Mouse (Mus musculus) liver, postnatal 0 days (tissue): ENCODE measurements around the gene Dntt. TPM values are rescaled to one million over a fixed set of nuclear protein-coding genes. Genes with fewer than 3 reads are reported as not detected.

Experiments used
- ATAC-seq: fragments of 200-750 bp; cut with Nextera tagmentation; 2 replicates; pipeline ENCODE4 v1.8.0; 2017; ENCODE audit warnings: mild to moderate bottlenecking, moderate library complexity
- DNase-seq: peaks from one replicate; pipeline ENCODE4 v3.0.0-alpha.2; 2016
- H3K27ac ChIP-seq: fragments of 300-500 bp; sonication (generic); 2 replicates; pipeline ENCODE4 v1.5.1; 2014; ENCODE audit warnings: antibody characterized with exemption, moderate library complexity, mild to moderate bottlenecking, low read depth
- H3K27me3 ChIP-seq: fragments of 300-500 bp; sonication (generic); 2 replicates; pipeline ENCODE4 v1.6.1; 2014; ENCODE audit warnings: low read length, control low read depth, mixed read lengths; ENCODE audit not compliant: insufficient read depth
- H3K36me3 ChIP-seq: fragments of 300-500 bp; sonication (generic); replicated peaks from 2 replicates; pipeline ENCODE4 v1.6.1; 2014; ENCODE audit warnings: mild to moderate bottlenecking, control low read depth, low read length, moderate library complexity, mixed read lengths; ENCODE audit not compliant: insufficient read depth
- H3K4me1 ChIP-seq: fragments of 300-500 bp; sonication (generic); 2 replicates; pipeline ENCODE4 v1.6.1; 2014; ENCODE audit warnings: antibody characterized with exemption, mild to moderate bottlenecking, control low read depth; ENCODE audit not compliant: insufficient read depth
- H3K4me2 ChIP-seq: fragments of 300-500 bp; sonication (generic); 2 replicates; pipeline ENCODE4 v1.6.1; 2014; ENCODE audit warnings: low read depth, mild to moderate bottlenecking, low read length, moderate library complexity, mixed read lengths
- H3K4me3 ChIP-seq: fragments of 300-500 bp; sonication (generic); 2 replicates; pipeline ENCODE4 v1.5.1; 2014; ENCODE audit warnings: low read depth, low read length
- H3K9ac ChIP-seq: fragments of 300-500 bp; sonication (generic); replicated peaks from 2 replicates; pipeline ENCODE4 v1.6.1; 2014; ENCODE audit warnings: mild to moderate bottlenecking, moderate library complexity
- H3K9me3 ChIP-seq: fragments of 300-500 bp; sonication (generic); 2 replicates; pipeline ENCODE4 v1.6.1; 2016; ENCODE audit warnings: mild to moderate bottlenecking, control low read depth, low read length, mixed read lengths
- CTCF ChIP-seq: sonication (generic); IDR thresholded peaks from 2 replicates; pipeline ENCODE4 v1.5.1; 2016; ENCODE audit warnings: antibody characterized with exemption, low read depth
- EP300 ChIP-seq: IDR thresholded peaks from 2 replicates; pipeline ENCODE4 v1.6.1; 2016; ENCODE audit warnings: antibody characterized with exemption, low read depth, mild to moderate bottlenecking
- WGBS: fragments of 180-500 bp; shearing (Covaris S2); extraction: QIAGEN DNeasy Blood & Tissue Kit; methylation state at CpG from one replicate; pipeline ENCODE4 v1.1.7; 2014; ENCODE audit not compliant: insufficient replicate concordance; 5-methylcytosine and 5-hydroxymethylcytosine counted together
- polyA plus RNA-seq: library from polyadenylated mRNA; unstranded; fragments of >200 nt; fragmentation: Nextera tagmentation; extraction: Ambion mirVana; gene quantifications from 2 replicates; pipeline ENCODE4 v1.2.1, GENCODE M21; 2015

Dntt gene
- polyA plus RNA-seq, 1 experiment from 2014 or later, result 0.32 TPM

DNA sequence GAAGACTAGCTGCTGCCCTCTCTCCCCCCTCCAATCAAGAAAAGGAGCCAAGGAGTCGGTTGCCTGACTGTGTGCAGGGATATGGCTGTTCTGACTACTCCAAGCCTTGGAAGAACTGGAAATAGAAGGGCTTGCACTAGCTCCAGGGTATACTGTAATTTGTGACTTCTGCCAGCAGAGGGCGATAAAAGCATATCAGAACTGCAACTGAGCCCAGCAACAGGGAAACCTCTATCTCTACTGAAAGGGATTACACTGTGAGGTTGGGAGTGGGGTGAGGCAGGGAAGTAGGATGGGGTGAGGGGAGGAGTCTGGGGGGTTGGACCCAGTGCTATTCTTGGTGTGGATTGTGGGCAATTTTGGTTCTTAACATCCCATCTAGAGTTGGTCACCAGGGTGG lies 57.6 kb downstream of the Dntt start:
- no peak overlapping the region for H3K4me3 ChIP-seq
- H3K9me3 ChIP-seq, result no peaks in the 10 kb centered on the region
- peak; percentile 84 for TF ChIP-seq CTCF
- no peak for TF ChIP-seq EP300
- H3K27ac ChIP-seq, result no peak overlapping the region
- WGBS, result 3% methylated on average over 2 of the region's 2 CpGs
- H3K4me2 ChIP-seq, result no peak overlapping the region
- H3K36me3 ChIP-seq, result no peaks in the 10 kb centered on the region
- no peak for ATAC-seq
- peaks cover 10% of the 10 kb centered on the region for H3K27me3 ChIP-seq
- no peaks in the 10 kb centered on the region for H3K4me1 ChIP-seq
- DNase-seq, result peak; percentile 68
- no peak overlapping the region for H3K9ac ChIP-seq

- DNase-seq (no peak), ATAC-seq (no peak)
- H3K4me2 ChIP-seq, result no peak overlapping the region
- H3K36me3 ChIP-seq, result no peaks in the 10 kb centered on the region
- H3K27ac ChIP-seq, result no peak overlapping the region
- H3K9ac ChIP-seq, result no peak overlapping the region
- no peaks in the 10 kb centered on the region for H3K9me3 ChIP-seq
- peaks cover 10% of the 10 kb centered on the region for H3K27me3 ChIP-seq
- 43% methylated on average over 4 of the region's 4 CpGs for WGBS
- H3K4me3 ChIP-seq, result no peak overlapping the region
- no peaks in the 10 kb centered on the region for H3K4me1 ChIP-seq
- TF ChIP-seq EP300, result no peak
- TF ChIP-seq CTCF, result no peak
These were observed 58.8 kb downstream of the Dntt start for GRCm38 (mm10) chr19:41087901-41088300.

DNA sequence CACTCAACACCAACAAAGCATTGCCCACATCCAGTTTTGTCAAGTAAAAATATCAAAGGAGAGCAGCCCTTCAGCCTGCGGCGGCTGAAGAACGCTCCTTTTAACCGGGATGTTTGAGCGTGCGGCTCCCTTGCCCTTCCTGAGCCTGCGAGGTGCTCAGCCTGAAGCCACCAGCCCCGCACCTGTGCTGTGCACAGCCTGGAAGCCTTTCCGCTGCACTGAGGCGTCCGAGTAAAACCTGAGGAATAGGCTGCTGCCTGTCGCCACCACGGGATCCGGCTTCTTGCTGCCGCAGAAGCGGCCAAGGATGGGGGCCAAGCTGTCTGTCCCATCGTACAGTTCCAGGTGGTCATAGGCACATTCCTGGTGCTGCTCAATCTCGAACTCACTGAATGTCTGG lies 59.4 kb downstream of the Dntt start:
- peak overlapping the region; percentile 53 for H3K4me2 ChIP-seq
- ATAC-seq (no peak), DNase-seq (peak; percentile 22)
- H3K27ac ChIP-seq, result no peak overlapping the region
- no peak overlapping the region for H3K4me3 ChIP-seq
- H3K9ac ChIP-seq, result no peak overlapping the region
- TF ChIP-seq CTCF (no peak), EP300 (no peak)
- WGBS, result 35% methylated on average over 18 of the region's 18 CpGs
- H3K27me3 ChIP-seq, result peaks cover 10% of the 10 kb centered on the region
- no peaks in the 10 kb centered on the region for H3K9me3 ChIP-seq
- H3K36me3 ChIP-seq, result no peaks in the 10 kb centered on the region
- no peaks in the 10 kb centered on the region for H3K4me1 ChIP-seq

- ATAC-seq (no peak), DNase-seq (peak; percentile 66)
- no peak overlapping the region for H3K4me2 ChIP-seq
- TF ChIP-seq EP300 (no peak), CTCF (peak; percentile 81)
- no peak overlapping the region for H3K4me3 ChIP-seq
- H3K9me3 ChIP-seq, result no peaks in the 10 kb centered on the region
- 8% methylated on average over 5 of the region's 5 CpGs for WGBS
- peaks cover 10% of the 10 kb centered on the region for H3K27me3 ChIP-seq
- no peak overlapping the region for H3K27ac ChIP-seq
- H3K9ac ChIP-seq, result no peak overlapping the region
- H3K36me3 ChIP-seq, result no peaks in the 10 kb centered on the region
- H3K4me1 ChIP-seq, result no peaks in the 10 kb centered on the region
These were observed 60.8 kb downstream of the Dntt start for GRCm38 (mm10) chr19:41089833-41090232.

DNA sequence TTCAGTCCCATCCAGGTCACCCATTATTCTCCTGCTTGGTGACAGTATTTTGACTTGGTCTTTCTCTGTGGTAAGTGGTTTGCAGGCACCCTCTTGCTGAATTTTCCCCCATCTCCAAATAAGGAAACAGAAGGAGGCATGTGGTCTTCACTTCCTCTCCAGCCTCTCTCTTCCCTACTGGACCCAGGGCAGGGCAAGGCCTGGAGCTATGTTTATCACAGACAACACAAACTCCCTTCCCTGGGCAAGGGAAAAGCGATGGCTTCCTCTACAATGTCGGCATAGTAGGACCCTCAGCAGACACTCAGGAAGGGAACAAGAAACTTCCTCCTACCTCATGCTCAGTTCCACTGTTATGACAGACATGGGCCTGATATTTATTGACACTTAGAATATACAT lies 62.8 kb downstream of the Dntt start:
- no peak for TF ChIP-seq CTCF
- TF ChIP-seq EP300, result no peak
- no peak overlapping the region for H3K4me2 ChIP-seq
- H3K36me3 ChIP-seq, result no peaks in the 10 kb centered on the region
- no peak overlapping the region for H3K27ac ChIP-seq
- 29% methylated on average over 2 of the region's 2 CpGs for WGBS
- no peaks in the 10 kb centered on the region for H3K9me3 ChIP-seq
- no peak overlapping the region for H3K9ac ChIP-seq
- H3K4me3 ChIP-seq, result no peak overlapping the region
- peaks cover 10% of the 10 kb centered on the region for H3K27me3 ChIP-seq
- ATAC-seq, result no peak
- no peaks in the 10 kb centered on the region for H3K4me1 ChIP-seq
- DNase-seq, result no peak

DNA sequence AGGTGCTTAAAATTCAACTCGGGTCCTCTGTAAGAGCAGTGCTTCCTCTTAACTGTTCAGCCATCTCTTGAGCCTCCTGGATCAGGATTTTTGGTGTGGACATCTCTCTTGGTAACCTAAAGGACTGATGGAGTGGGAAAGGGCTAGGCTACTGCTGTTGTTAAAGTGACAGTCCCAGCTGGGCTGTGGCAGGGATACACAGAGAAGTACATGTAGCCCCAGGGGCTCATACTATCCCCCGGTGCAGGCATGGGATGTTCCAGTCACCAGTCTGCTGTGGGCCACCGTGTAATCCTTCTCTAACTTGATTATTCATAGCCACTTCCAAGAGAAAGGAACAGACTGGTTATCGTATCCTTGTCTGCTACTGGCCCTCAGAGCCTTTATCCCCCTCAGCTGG lies 68.0 kb downstream of the Dntt start:
- ATAC-seq (no peak), DNase-seq (no peak)
- TF ChIP-seq EP300, result no peak
- no peak for TF ChIP-seq CTCF
- H3K9me3 ChIP-seq, result no peaks in the 10 kb centered on the region
- no peaks in the 10 kb centered on the region for H3K36me3 ChIP-seq
- H3K27me3 ChIP-seq, result no peaks in the 10 kb centered on the region
- no peak overlapping the region for H3K9ac ChIP-seq
- H3K4me2 ChIP-seq, result no peak overlapping the region
- H3K4me3 ChIP-seq, result no peak overlapping the region
- H3K27ac ChIP-seq, result no peak overlapping the region
- WGBS, result 58% methylated on average over 4 of the region's 4 CpGs
- no peaks in the 10 kb centered on the region for H3K4me1 ChIP-seq

- H3K9ac ChIP-seq, result no peak overlapping the region
- no peaks in the 10 kb centered on the region for H3K4me1 ChIP-seq
- TF ChIP-seq CTCF, result no peak
- TF ChIP-seq EP300, result no peak
- ATAC-seq (no peak), DNase-seq (no peak)
- H3K36me3 ChIP-seq, result no peaks in the 10 kb centered on the region
- WGBS, result 85% methylated on average over 7 of the region's 7 CpGs
- no peak overlapping the region for H3K4me2 ChIP-seq
- no peaks in the 10 kb centered on the region for H3K27me3 ChIP-seq
- no peak overlapping the region for H3K4me3 ChIP-seq
- no peak overlapping the region for H3K27ac ChIP-seq
- no peaks in the 10 kb centered on the region for H3K9me3 ChIP-seq
These were observed 71.8 kb downstream of the Dntt start for GRCm38 (mm10) chr19:41100863-41101262.
